Mouse (Mus musculus) ovary, postnatal 36 days (tissue): ENCODE results near the gene Oaz1.
"Not testable (repeated sequence)": the region's sequence is repeated elsewhere in the genome, so short reads cannot be mapped to it uniquely, and the experiment has no call there.

Source experiments
- DNase-seq: peaks from one replicate; pipeline ENCODE4 v3.0.0; 2022; ENCODE audit warnings: low spot score, mixed read lengths

The Oaz1 gene

DNA sequence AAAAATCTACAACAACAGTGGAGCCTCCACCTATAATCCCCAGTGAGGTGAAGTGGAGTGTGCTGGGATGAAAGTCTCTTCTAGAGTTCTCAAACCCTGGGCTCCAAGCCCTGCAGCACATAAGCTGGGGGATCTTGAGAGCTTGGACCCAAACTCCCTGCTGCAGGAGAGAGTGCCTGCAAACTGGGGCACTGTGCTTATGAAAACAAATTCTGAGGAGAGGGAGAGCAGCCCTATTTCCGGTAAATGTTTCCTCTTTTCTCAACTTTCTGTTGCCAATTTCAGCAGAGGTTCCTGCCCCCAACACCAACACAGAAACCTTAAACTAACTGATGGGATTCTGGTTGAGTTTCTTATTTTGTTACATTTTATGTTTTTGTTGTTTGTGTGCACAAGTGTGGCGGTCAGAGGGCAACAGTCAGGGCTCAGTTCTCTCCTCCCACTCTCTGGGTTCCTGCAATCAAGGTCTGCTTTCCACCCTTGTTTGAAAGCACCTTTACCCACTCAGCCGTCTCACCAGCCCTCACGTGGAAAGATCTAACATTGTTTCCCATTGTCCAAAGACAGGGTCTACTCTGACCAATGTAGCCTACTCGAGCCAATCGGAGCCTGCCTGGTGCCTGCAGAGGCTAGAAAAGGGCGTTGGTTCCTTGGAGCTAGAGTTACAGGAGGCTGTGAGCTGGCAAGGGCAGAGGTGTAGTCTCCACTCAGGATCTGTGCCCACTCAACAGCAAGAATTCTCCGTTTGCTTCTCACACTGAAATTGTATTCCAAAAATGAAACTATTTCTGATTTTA, 2.4 kb upstream of the Oaz1 start:
- no peak for DNase-seq

DNA sequence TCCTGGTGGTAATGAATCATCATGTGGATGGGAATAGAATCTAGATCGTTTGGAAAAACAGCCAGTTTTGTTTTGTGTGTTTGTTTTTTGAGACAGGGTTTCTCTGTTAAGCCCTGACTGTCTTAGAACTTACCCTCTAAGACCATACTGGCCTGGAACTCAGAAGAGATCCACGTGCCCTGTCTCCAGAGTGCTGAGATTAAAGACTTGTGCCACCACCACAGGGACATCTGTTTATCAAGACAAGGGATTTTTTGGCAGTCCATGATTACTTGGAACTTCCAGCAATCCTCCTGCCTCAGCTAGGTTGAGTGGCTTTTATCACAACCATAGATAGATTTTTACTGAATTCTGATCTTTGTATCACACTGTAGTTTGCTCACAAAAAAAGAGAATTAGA, 1.6 kb upstream of the Oaz1 start:
- no peak for DNase-seq

GRCm38 (mm10) chr10:80827063-80827869, 810 bp downstream of the Oaz1 start:
- no peak for DNase-seq

- DNase-seq = no peak
These were observed 1.5 kb downstream of the Oaz1 start for GRCm38 (mm10) chr10:80827870-80828420.

GRCm38 (mm10) chr10:80828587-80828986, 2.1 kb downstream of the Oaz1 start:
- DNase-seq = not testable (repeated sequence)

DNA sequence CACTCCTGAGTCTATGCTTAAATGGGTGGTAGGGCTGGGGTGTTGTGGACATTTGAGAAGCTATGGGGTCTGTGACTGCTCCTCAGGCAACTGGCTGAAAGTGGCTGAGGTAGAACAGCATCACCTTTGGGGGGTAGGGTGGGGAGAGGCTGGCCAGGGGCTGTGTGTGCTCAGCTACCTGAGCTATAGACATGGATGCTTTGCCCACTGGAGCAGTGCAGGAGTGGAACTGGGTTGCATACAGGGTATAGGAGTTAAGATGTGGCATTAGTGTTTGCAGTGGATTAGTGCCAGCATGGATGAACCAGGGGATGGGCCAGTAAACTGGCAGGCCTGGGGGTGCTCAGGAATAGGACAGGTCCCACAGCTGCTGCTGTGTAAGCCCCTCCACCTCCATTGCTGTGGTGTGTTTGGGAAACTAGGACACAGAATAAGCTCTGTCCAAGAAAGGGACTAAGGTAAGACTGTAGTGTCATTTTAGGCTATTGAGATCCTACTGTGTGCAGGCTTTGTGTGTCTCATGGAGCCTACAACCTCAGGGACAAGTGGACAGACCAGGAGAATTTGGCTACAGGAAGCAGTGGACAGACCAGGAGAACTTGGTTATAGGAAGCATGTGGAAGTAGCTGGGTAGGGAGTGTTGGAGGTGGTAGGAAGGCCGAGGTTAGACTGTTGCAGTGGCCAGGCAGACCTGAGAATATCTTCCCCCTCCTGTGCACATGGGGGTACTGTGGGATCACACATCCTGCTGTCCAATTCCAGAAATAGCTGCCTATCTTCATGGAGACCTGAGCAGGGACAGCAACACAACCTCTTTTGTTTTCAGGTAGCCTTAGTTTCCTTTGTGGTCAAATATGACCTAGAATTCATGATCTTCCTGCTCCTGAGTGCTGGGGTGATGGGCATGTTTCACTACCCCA, 3.2 kb downstream of the Oaz1 start:
- no peak for DNase-seq

GRCm38 (mm10) chr10:80831136-80831535, 4.7 kb downstream of the Oaz1 start:
- DNase-seq = peak; percentile 46

DNA sequence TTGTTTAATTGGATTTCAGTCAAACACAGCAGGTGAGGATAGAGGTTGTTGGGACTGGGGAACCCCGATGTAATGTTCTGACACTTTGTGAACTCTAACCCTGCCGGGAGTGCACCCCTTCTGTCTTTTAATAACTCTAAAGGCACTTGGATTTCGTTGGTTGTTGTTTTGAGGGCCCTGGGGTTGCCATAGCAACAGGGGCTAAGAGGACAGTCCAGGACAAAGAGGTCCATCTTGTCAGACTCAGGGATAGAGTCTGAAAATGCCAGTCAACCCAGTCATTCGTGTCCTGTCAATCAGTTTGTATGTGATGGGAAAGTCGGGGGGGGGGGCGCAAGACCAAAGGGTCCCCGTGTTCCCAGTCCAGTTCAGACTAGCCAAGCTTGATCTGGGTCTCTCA, 6.4 kb downstream of the Oaz1 start:
- no peak for DNase-seq

GRCm38 (mm10) chr10:80835617-80836016, 9.2 kb downstream of the Oaz1 start:
- DNase-seq = no peak

- no peak for DNase-seq
These were observed 10.5 kb downstream of the Oaz1 start for GRCm38 (mm10) chr10:80836949-80837379.

- no peak for DNase-seq
These were observed 11.4 kb downstream of the Oaz1 start for GRCm38 (mm10) chr10:80837827-80838226.

- no peak for DNase-seq
These were observed 12.0 kb downstream of the Oaz1 start for GRCm38 (mm10) chr10:80838346-80838912.

DNA sequence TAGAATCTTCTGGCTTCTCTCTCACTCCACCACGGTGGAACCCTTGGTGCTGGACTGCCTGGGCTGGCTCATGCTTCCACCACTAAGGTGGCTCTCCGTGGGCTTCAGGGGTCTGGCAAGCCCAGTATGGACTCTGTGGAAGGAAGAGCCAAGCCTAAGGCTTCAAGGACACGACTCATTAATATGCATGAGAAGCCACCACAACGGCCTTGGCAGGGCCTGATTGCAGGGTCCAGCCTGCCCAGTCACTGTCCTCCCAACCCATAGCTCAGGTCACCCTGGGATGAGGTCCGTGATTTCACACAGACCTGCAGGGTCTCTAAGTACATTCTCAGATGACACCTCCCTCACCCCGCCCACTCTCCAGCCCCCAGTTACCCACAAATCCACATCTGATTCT, 13.4 kb downstream of the Oaz1 start:
- no peak for DNase-seq

DNA sequence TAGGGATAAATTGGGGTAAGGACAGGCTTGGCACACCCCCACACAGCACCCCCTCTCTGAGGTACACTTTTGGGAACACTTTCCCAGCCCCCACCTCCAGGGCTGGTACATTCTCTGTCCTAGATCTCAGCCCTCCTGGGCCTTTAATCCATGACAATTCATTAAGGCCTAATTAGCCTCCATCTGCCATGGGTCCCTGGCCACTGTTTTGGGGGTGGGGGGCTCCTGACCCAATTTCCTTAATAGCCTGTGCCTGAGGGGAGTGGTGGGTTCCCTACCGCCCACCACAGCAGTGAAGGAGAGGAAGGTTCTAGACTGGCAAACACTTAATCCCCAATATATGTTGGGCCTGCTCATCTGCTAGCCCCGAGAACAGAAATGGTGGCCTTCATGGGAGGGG, 15.2 kb downstream of the Oaz1 start:
- no peak for DNase-seq

GRCm38 (mm10) chr10:80842334-80842733, 15.9 kb downstream of the Oaz1 start:
- no peak for DNase-seq

- no peak for DNase-seq
These were observed 16.9 kb downstream of the Oaz1 start for GRCm38 (mm10) chr10:80843087-80843930.

- DNase-seq = no peak
These were observed 17.6 kb downstream of the Oaz1 start, which contains the start of gene Lingo3 for GRCm38 (mm10) chr10:80843931-80844547. Gene Lingo3, minus strand, starts transcription at chr10:80844039.

GRCm38 (mm10) chr10:80845055-80845693, 18.7 kb downstream of the Oaz1 start:
- no peak for DNase-seq

GRCm38 (mm10) chr10:80845732-80846131, 19.3 kb downstream of the Oaz1 start:
- no peak for DNase-seq
